Mouse (Mus musculus) stomach, embryonic 15.5 days (tissue): ENCODE measurements at regions not wholly inside any gene's neighbourhood (a gene's known extent, or its start where the extent isn't known, plus 50 kb on each side); places are given as distances from the start of the nearest gene placed in this dataset.
A peak's percentile ranks its signal among the peaks of the same experiment; 100 is the strongest.
"Not testable (repeated sequence)": the region's sequence is repeated elsewhere in the genome, so short reads cannot be mapped to it uniquely, and the experiment has no call there.

Source experiments
- ATAC-seq: fragments of 200-750 bp; cut with Nextera tagmentation; 2 replicates; pipeline ENCODE4 v1.8.0; 2017; ENCODE audit warnings: low read depth, moderate number of reproducible peaks, moderate TSS enrichment; ENCODE audit not compliant: insufficient read depth, low FRiP score
- H3K27ac ChIP-seq: fragments of 300-500 bp; sonication (generic); 2 replicates; pipeline ENCODE4 v1.5.1; 2015; ENCODE audit warnings: mild to moderate bottlenecking, inconsistent platforms
- H3K27me3 ChIP-seq: fragments of 300-500 bp; sonication (generic); replicated peaks from 2 replicates; pipeline ENCODE4 v1.6.1; 2015; ENCODE audit warnings: inconsistent platforms
- H3K36me3 ChIP-seq: fragments of 300-500 bp; sonication (generic); 2 replicates; pipeline ENCODE4 v1.6.1; 2015; ENCODE audit warnings: inconsistent platforms
- H3K4me1 ChIP-seq: fragments of 300-500 bp; sonication (generic); 2 replicates; pipeline ENCODE4 v1.6.1; 2015; ENCODE audit warnings: inconsistent platforms
- H3K4me2 ChIP-seq: fragments of 300-500 bp; sonication (generic); 2 replicates; pipeline ENCODE4 v1.6.1; 2015; ENCODE audit warnings: mild to moderate bottlenecking, inconsistent platforms
- H3K4me3 ChIP-seq: fragments of 300-500 bp; sonication (generic); replicated peaks from 2 replicates; pipeline ENCODE4 v1.5.1; 2015; ENCODE audit warnings: inconsistent platforms
- H3K9ac ChIP-seq: fragments of 300-500 bp; sonication (generic); 2 replicates; pipeline ENCODE4 v1.6.1; 2015; ENCODE audit warnings: inconsistent platforms
- H3K9me3 ChIP-seq: fragments of 300-500 bp; sonication (generic); 2 replicates; pipeline ENCODE4 v1.6.1; 2016; ENCODE audit warnings: inconsistent platforms
- WGBS: fragments of 180-500 bp; shearing (Covaris S2); methylation state at CpG from one replicate; pipeline ENCODE4 v1.1.7; 2015; 5-methylcytosine and 5-hydroxymethylcytosine counted together

DNA sequence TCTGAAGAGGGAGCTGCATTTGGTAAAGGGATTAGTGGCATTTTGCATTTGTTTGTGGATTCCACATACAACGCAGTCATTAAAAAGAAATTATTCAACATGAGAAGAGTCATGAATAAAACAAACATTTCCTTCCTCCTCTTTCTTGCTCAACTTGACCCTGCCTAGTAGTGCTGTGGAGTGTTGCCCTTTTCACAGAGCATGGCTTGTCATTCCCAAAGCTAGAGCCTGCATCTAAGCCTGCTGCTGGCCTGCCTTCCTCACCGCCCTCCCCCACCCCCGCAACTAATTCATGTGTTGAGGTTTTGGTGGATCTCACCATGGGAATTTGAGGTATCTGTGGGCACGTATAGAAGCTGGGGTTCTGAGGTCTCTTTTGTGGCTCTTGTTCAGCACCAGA, 133.6 kb upstream of the Rapgef5 start:
- not testable (repeated sequence) for H3K4me3 ChIP-seq, H3K9ac ChIP-seq, H3K4me1 ChIP-seq, H3K27ac ChIP-seq, H3K4me2 ChIP-seq, H3K36me3 ChIP-seq, H3K9me3 ChIP-seq, H3K27me3 ChIP-seq, ATAC-seq
- WGBS: 60% methylated on average over 1 of the region's 4 CpGs

DNA sequence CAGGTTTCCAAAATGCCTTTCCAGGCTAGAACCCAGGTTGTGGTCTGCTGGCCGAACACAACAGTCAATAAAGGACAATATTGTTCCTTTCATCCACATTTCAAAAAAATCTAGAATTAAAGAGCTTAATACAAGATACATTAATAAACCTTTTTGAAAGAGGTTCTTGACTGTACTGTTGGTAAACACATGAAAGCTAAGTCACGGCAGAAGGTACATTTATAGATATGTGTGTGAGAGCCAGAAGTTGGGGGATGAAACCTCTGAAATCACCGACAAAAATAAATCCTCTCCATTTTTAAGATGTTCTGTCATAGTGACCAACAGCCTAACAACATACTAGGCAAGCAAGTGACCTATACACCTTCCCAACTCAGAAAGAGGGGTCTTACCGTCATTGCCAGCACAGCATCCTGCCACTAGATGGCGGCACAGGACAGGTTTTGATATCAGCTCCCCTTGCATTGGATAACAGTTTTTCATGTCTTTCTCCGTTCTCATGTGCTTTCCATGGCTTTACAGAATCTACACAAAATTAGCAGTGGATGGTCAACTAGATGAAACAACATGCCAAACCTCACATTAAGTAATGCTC, 131.1 kb upstream of the Rapgef5 start:
- Histone ChIP-seq H3K27ac (no peak overlapping the region), H3K4me3 (no peak overlapping the region), H3K36me3 (no peaks in the 10 kb centered on the region), H3K9ac (no peak overlapping the region), H3K4me1 (no peaks in the 10 kb centered on the region), H3K27me3 (no peaks in the 10 kb centered on the region), H3K4me2 (0 out of 2 replicates have a peak overlapping the region, but pooled peaks have one; percentile 19), H3K9me3 (no peaks in the 10 kb centered on the region)
- peak; percentile 70; the same call in 1 of the 2 replicates for ATAC-seq
- 14% methylated on average over 6 of the region's 6 CpGs for WGBS

DNA sequence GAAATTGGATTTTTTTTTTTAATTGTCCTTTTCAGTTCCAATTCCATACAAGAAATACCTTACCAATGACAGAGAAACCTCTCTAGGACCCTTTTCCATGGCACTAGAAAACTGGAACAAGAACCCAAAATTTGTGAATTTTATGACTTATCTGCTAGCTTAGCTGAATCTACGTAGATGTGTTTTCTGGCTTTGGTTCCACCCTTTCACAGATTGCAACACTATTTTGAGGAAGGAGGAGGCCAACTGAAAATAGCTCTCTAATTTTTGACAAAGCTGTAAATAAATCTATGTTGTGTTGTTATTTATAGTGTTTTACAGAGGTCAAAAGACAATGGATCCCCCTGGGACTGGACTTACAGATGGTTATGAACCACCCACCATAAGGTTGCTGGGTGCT, 130.6 kb upstream of the Rapgef5 start:
- no peaks in the 10 kb centered on the region for H3K27me3 ChIP-seq
- no peak for ATAC-seq
- no peak overlapping the region for H3K4me2 ChIP-seq
- no peak overlapping the region for H3K4me3 ChIP-seq
- no peaks in the 10 kb centered on the region for H3K9me3 ChIP-seq
- H3K4me1 ChIP-seq: no peaks in the 10 kb centered on the region
- H3K36me3 ChIP-seq: no peaks in the 10 kb centered on the region
- no peak overlapping the region for H3K27ac ChIP-seq
- H3K9ac ChIP-seq: no peak overlapping the region
- 81% methylated on average over 1 of the region's 1 CpGs for WGBS

DNA sequence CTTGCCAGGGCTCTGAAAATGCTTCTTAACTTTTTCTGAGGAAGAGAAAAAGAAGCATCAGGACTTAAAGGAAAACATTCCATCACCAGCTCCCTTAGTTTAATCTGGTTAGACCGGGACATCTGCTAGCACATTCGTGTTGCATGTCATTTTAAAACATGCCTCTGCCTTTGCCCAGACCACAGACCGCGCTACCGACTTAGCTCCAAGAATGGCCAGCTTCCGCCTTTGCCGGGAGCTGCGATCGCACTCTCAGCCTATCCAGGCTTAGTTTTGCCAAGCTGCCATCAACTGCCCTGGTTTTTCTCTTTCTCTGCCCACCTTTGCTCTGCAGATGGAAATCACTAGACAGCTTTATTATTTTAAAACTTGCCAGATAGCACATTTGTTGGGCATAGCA, 129.3 kb upstream of the Rapgef5 start:
- no peak overlapping the region for H3K4me3 ChIP-seq
- H3K27me3 ChIP-seq: no peaks in the 10 kb centered on the region
- H3K36me3 ChIP-seq: no peaks in the 10 kb centered on the region
- no peaks in the 10 kb centered on the region for H3K4me1 ChIP-seq
- H3K4me2 ChIP-seq: no peak overlapping the region
- H3K27ac ChIP-seq: no peak overlapping the region
- WGBS: 76% methylated on average over 9 of the region's 9 CpGs
- H3K9me3 ChIP-seq: no peaks in the 10 kb centered on the region
- ATAC-seq: no peak
- H3K9ac ChIP-seq: no peak overlapping the region

DNA sequence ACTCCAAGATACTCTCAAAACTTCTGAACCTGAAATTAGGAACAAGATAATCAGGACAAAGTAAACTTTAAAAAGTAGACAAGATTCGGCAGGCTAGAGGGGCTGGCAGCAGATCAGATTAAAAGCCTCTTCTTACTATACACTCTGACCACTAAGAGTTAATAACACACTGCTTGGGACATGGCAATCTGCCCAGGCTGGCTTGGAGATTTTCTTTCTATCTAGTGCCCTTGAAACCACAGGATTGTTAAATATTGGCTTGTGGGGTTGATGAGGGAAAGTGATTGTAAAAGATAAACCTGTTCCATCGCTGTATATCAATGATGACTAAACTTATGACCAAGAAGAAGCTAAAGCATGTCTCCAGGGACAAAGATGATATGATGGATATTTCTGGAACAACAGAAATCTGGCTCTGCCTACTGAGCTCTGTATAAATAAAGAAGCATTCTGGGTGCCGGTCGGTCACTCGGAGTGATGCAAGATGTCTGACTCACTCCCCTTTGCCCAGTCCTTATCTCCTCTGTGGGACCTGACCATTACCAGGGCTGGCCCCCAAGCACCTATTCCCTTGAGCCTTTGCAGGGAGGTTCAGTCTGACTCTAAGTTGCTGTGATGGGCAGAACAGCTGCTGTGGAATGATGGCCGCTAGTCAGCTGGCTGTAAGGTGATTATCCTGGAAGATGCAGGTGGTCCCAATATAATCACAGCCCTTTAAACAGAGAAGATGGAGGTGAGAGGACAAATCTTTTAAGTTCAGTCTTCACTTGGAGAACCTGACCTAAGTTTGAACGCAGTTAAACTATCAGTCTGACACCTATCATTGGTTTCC, 126.5 kb upstream of the Rapgef5 start:
- H3K9me3 ChIP-seq: no peaks in the 10 kb centered on the region
- no peaks in the 10 kb centered on the region for H3K4me1 ChIP-seq
- peak; percentile 45; the same call in 1 of the 2 replicates for ATAC-seq
- H3K27ac ChIP-seq: no peak overlapping the region
- H3K36me3 ChIP-seq: no peaks in the 10 kb centered on the region
- 61% methylated on average over 7 of the region's 7 CpGs for WGBS
- H3K27me3 ChIP-seq: no peaks in the 10 kb centered on the region
- no peak overlapping the region for H3K4me3 ChIP-seq
- H3K4me2 ChIP-seq: no peak overlapping the region
- no peak overlapping the region for H3K9ac ChIP-seq

DNA sequence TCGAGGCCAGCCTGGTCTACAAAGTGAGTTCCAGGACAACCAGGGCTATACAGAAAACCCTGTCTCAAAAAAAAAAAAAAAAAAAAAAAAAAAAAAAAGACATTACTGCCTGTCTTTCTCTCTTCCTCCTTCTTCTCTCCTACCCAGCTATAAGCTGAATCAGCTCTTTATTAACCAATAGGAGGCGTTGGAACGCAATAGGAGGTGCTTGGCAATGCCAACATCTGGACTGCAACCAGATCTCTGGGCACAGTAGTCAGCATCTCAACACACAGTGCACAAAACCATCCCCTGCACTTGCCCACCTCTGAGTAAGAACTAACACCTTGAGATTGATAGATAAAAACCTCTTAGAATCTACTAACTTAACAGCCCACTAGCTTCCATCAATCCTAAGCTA, 118.8 kb upstream of the Rapgef5 start:
- no peak overlapping the region for H3K9ac ChIP-seq
- H3K27ac ChIP-seq: no peak overlapping the region
- 84% methylated on average over 3 of the region's 3 CpGs for WGBS
- H3K4me2 ChIP-seq: no peak overlapping the region
- ATAC-seq: no peak
- no peak overlapping the region for H3K4me3 ChIP-seq
- H3K36me3 ChIP-seq: no peaks in the 10 kb centered on the region
- no peaks in the 10 kb centered on the region for H3K9me3 ChIP-seq
- no peaks in the 10 kb centered on the region for H3K27me3 ChIP-seq
- H3K4me1 ChIP-seq: no peaks in the 10 kb centered on the region

DNA sequence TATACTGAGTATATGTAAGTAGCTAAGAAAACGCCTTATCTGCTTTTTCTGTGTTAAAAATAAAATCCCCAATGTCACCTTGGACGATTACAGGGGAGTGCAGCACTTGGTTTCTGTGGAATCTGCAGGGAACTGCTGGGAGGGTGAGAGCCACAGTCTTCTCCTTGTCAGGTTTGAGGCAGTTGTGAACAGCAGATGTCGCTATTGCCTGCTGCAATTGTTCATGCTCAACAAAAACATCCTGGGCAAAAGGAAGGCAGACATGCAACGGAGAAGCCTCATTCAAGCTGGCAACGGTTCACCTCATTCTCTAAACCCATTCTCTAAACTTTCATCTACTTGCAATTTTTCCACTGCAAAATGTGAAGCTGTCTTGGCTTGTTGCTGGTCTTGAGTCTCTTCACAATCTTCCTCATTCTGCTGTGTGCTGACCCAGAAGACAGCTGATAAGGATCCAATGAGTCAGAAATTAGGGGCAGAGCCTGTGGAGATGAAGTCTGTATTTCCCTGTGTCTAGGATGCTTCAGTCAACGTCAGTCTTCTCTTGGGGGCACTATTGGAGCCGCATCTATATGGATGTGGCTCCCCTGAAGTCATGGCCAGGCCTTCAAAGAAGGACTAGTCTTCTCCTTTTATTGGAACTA, 112.6 kb upstream of the Rapgef5 start:
- Histone ChIP-seq H3K36me3 (no peaks in the 10 kb centered on the region), H3K9me3 (no peaks in the 10 kb centered on the region), H3K4me3 (no peak overlapping the region), H3K27ac (no peak overlapping the region), H3K4me2 (no peak overlapping the region), H3K4me1 (no peaks in the 10 kb centered on the region), H3K27me3 (no peaks in the 10 kb centered on the region), H3K9ac (no peak overlapping the region)
- WGBS: 12% methylated on average over 7 of the region's 7 CpGs
- peak; percentile 50; the same call in 1 of the 2 replicates for ATAC-seq

DNA sequence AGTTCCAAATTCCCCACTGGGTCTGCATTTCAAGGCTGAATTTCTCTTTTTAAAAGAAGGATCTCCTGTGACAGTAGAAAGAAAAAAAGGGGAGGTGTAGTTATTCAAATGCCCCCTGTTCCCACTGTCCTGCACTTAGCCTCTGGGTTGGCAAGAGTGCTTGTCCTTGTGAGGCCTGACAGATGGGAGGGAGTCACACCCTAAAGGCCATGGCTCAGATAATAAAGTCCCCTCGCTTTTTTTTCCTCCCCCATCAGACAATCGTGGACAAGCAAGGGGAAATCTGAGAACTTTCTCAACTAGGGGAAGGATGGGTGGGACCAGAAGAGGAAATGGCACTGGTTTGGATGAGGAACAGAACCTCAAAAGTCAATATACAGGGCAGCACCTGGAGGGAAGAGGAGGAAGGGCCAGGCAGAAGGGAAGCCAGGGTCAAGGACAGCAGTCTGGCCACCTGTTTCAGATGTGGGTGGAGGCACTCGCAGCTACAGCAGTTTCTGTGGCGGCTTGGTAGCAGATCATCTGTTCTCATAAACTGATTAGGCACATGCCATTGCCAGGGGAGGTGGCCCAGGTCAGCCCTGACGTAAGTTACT, 112.0 kb upstream of the Rapgef5 start:
- no peak overlapping the region for H3K9ac ChIP-seq
- no peaks in the 10 kb centered on the region for H3K9me3 ChIP-seq
- ATAC-seq: no peak
- no peak overlapping the region for H3K4me3 ChIP-seq
- H3K27ac ChIP-seq: no peak overlapping the region
- H3K4me1 ChIP-seq: no peaks in the 10 kb centered on the region
- H3K36me3 ChIP-seq: no peaks in the 10 kb centered on the region
- H3K4me2 ChIP-seq: no peak overlapping the region
- 42% methylated on average over 5 of the region's 5 CpGs for WGBS
- H3K27me3 ChIP-seq: no peaks in the 10 kb centered on the region

DNA sequence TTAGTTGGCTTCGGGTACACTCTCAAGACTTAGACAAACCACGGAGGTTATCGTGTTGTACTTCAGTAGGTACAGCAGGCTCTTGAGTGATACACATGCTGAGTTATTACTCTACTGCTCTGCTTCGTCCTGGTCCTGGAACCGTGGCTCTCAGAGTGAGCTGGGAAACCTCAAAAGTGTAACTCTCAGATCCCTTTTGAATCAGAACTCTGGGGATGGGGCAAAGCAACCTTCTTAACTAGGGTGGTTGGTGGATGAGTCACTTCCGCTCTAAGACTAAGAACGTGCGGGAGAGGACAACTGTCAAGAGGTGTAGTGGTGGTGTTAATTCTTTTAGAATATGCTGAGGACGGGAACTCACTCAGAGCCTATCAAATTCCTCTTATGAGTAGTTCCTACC, 109.4 kb upstream of the Rapgef5 start:
- H3K27me3 ChIP-seq: no peaks in the 10 kb centered on the region
- no peak overlapping the region for H3K9ac ChIP-seq
- H3K27ac ChIP-seq: no peak overlapping the region
- 83% methylated on average over 9 of the region's 9 CpGs for WGBS
- H3K9me3 ChIP-seq: no peaks in the 10 kb centered on the region
- no peaks in the 10 kb centered on the region for H3K36me3 ChIP-seq
- no peak overlapping the region for H3K4me2 ChIP-seq
- no peak for ATAC-seq
- H3K4me3 ChIP-seq: no peak overlapping the region
- H3K4me1 ChIP-seq: no peaks in the 10 kb centered on the region

DNA sequence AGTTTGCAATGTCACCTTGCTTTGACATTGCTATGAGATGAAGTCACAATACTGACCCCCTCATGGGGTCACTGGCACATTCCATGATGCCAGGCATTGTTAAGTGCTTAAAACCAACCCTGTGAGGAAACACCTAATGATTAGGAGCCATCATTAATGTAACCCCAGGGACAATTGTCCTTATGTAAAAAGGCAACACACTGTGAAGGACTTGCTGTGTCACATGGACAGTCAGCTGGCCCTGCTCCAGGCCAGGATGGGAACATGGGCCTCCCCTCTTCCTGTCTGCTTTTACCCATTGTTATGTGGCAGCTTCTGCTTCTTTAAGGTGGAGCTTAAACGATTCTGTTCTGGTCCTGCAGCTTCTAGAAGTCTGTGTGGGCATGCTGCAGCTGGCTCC, 105.7 kb upstream of the Rapgef5 start:
- 55% methylated on average over 1 of the region's 1 CpGs for WGBS
- no peak overlapping the region for H3K4me2 ChIP-seq
- ATAC-seq: 0 out of 2 replicates have a peak, but pooled peaks have one; percentile 24
- no peaks in the 10 kb centered on the region for H3K27me3 ChIP-seq
- no peaks in the 10 kb centered on the region for H3K36me3 ChIP-seq
- no peak overlapping the region for H3K4me3 ChIP-seq
- no peaks in the 10 kb centered on the region for H3K9me3 ChIP-seq
- 0 out of 2 replicates have a peak overlapping the region, but pooled peaks have one; percentile 6 for H3K27ac ChIP-seq
- H3K9ac ChIP-seq: no peak overlapping the region
- peaks cover 7% of the 10 kb centered on the region; the same call in 1 of the 2 replicates for H3K4me1 ChIP-seq

DNA sequence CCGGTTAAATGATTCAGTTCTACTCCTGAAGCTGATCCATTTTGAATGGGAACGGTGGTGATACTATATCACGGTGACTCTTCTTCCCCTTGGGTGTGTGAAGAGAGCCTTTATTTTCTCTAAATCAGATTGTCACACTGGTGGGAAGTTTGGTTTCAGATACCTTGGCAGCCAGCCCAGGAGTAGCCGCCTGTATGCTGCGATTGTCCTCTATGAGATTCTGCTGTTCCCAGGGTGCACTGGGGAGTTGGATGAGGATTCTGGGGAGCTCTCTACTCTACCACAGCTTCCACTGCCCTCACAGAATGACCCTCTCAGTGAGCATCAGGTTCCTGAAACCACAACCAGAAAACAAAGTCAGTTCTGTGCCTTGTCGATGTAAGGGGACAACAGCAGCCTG, 104.0 kb upstream of the Rapgef5 start:
- H3K27me3 ChIP-seq: no peaks in the 10 kb centered on the region
- H3K9me3 ChIP-seq: no peaks in the 10 kb centered on the region
- H3K9ac ChIP-seq: no peak overlapping the region
- no peak for ATAC-seq
- H3K4me1 ChIP-seq: peaks cover 7% of the 10 kb centered on the region; the same call in 1 of the 2 replicates
- WGBS: 60% methylated on average over 6 of the region's 6 CpGs
- no peaks in the 10 kb centered on the region for H3K36me3 ChIP-seq
- no peak overlapping the region for H3K4me3 ChIP-seq
- H3K27ac ChIP-seq: no peak overlapping the region
- no peak overlapping the region for H3K4me2 ChIP-seq
